Mouse (Mus musculus) urinary bladder, postnatal 10 days (tissue): ENCODE data around the gene Cpa2.

ENCODE experiments used
- DNase-seq: peaks from one replicate; pipeline ENCODE4 v3.0.0; 2022; ENCODE audit warnings: low spot score

Gene Cpa2

GRCm38 (mm10) chr6:30547656-30548306 is 6.4 kb downstream of the Cpa2 start:
- DNase-seq, result no peak

- no peak for DNase-seq
Measured at GRCm38 (mm10) chr6:30549231-30549761, 7.9 kb downstream of the Cpa2 start.

DNA sequence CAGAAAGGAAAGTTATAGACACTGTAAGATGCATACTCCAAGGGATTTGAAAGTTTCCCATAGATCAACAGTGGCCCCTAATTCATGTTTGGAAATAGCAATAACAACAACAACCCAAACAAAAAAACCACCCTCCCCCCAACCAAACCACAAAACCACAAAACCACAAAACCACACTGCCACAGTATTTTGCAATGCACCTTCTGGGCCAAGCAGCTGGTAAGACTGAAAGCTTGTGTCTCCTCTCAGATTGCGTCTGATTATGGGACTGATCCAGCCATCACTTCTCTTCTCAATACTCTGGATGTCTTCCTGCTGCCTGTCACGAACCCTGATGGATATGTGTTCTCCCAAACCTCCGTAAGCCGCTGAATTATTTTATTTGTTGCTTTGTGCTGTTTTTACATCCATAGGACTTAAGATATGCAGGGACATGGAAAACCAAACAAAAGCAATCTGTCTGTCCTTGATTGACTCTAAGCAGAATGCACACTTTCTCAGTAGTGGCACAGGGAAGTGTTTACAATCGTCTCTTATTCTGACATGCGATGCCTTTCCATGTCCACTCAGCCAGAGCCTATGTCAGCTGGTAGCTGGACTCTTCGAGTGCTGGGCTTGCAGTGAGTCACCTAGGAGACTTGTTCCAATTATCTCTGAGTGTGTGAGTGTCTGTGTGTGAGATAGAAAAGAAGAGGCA is 9.3 kb downstream of the Cpa2 start:
- DNase-seq, result no peak

DNA sequence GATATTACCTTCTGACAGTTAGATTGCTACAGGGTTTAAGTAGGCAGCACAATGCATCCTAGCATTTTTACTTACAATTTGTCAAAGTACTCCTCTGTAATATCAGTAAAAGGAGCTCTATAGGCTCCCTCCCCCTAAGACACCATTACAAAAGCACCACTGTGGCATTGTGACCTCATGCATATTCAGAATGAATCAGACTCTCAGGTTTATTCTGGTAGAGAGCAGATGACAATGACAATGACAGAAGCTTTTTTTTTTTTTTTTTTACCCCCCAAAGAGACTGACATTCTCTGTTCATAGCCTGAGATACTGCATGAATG is 9.8 kb downstream of the Cpa2 start:
- no peak for DNase-seq

DNA sequence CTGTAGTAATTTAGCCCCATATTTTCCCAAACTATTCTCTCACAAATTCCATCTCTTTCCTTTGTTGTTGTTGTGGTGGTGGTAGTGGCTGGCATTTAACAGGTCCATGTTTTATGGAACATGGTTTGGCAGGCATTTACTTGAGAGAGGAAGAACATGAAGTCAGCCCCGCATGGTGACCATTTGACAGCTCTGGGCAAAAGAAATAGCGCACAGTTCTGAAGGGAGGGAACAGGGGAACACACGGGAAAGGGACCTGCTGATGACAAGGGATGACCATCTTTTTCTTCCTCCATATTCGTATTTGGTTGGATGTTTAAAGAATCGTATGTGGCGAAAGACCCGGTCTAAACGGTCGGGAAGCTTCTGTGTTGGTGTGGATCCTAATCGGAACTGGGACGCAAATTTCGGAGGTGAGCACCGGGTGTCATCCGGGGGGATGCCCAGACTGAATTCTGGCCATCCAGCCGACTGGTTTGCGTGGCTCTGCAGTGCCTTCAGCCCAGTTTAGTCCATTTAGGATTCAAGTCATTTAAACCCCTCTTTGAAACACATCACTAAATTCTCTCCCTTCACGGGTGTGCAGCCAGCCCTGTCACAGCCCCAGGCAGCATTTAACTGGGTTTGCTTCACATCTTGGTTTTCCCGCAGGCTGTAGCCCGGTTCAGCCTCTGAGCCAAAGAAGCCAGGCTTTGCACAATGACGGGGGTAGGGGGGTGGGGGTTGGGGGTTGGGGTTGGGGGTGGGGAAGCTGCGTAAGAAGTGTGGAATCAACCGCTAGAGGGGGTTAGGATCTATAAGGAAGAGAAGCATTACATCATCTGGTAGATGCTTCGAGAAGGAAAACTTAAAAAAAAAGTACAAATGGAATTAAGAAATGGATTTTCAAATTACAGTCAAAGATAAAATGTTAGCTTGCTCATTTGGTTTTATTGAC is 10.5 kb downstream of the Cpa2 start:
- DNase-seq, result no peak

DNA sequence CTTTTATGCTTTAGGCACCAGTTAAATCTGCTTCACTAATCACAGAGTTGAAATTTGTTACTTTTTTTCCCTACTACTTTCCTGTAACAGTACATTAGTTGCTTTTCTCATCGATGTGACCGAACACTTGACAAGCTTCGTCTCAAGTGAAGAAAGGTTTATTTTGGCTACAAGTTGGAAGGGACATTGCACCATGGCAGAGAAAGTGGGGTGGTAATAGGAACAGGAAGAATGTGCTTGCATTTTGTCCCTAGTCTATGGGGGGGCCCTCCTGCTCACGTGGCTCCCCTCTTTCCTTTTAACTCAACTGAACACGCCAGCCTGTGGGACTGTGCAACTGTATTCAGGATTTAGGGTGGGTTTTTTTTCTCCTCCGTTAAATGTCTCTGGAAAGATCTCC is 11.2 kb downstream of the Cpa2 start:
- DNase-seq, result no peak

DNA sequence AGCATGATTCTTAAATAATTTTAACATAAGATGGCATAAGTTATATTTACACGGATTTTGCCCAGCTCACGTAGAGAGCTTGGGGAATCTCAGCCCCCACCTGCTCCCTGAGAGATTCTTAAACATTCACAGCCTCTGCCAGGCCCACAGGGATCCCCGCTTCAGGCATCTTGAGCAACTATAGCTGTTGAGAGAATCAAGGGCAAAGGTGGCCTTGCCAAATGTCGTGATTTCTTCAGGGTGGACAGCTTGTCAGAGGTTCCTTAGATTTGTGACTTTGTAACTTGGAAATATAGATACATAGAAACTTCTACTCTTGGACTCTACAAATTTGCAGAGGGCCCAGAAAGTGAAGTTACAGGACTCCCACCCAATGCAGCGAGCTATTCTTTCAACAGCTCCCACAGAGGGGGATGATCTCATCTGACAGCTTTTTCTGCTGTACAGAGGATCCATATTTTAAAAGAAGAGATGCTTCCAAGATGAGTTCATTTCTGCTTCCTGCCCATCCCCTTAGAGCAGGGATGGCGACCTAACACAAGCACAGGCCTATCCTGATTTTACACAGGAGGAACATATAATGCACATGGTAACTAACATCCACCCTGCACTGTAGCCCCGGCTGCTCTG is 12.1 kb downstream of the Cpa2 start:
- no peak for DNase-seq

DNA sequence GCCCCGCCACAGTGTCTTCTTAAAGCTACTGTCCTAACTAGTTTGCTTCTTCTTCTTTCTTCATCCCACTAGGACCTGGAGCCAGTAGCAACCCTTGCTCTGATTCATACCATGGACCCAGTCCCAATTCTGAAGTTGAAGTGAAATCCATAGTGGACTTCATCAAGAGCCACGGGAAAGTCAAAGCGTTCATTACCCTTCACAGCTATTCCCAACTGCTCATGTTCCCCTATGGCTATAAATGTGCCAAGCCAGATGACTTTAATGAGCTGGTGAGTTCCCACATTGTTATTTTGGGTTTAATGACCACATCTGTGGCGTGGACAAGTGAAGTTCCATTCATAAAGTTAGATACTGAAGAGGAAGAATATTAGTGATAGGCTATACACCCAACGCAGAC is 12.7 kb downstream of the Cpa2 start:
- no peak for DNase-seq

GRCm38 (mm10) chr6:30554621-30555170 is 13.3 kb downstream of the Cpa2 start:
- no peak for DNase-seq

GRCm38 (mm10) chr6:30556080-30556479 is 14.7 kb downstream of the Cpa2 start:
- no peak for DNase-seq

- DNase-seq, result no peak
Measured at GRCm38 (mm10) chr6:30559726-30560125, 18.3 kb downstream of the Cpa2 start.

DNA sequence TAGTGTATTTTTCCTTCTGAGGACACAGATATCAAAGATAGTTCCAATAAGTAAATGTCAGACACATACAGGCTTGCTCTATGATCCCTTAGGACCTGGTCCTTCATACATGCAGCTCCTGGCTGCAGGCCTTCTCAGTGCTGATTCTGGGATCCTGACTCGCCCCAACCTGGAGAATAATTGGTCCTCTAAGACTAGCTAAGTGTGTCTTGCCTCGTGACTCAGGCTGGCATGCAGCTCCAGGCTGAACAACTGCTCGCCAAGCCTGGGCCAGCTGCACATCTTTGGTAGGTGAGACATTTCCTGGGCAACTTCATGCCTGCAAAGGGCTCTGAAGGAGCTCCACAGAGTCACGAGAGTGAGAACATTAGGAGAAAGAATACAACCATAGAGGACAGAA is 20.8 kb downstream of the Cpa2 start:
- DNase-seq, result no peak

DNA sequence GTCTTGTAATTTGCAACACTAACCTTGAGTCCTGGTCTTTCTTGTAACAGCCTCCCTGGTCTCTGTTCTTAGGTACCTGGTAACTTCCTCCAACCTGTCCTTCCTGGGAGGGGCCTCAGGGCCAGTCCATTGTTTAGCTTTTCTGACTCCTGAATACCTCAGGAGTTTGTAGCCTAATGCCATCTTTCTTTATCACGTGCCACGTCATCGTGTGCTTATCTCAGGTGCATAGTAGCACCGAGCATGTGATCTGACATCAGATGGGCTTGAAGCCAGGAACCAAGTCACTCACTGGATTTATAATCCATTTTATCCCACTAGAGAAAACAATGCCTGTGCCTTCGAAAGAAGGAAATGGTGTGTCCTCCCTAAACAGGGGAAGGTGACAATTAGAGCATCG is 22.2 kb downstream of the Cpa2 start:
- no peak for DNase-seq

DNA sequence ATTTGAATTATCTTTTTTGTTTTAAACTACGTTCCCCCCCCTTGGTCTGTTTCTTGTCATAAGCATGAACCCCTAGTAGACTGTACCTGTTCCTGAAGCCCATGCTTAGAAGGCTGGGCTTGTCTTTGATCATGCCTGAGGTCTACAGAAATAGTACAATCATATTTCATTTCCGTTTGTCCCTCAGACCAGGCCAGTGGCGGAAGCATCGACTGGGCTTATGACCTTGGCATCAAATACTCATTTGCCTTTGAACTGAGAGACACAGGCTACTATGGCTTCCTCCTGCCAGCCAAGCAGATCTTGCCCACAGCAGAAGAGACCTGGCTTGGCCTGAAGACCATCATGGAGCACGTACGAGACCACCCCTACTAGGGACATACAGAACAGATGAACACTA is 22.7 kb downstream of the Cpa2 start:
- DNase-seq, result no peak

GRCm38 (mm10) chr6:30568069-30568468 is 26.7 kb downstream of the Cpa2 start, which contains the start of gene Cpa4:
Gene Cpa4 (plus strand): TSS chr6:30568369.
- DNase-seq, result no peak

- DNase-seq, result no peak
Measured at GRCm38 (mm10) chr6:30569331-30569730, 27.9 kb downstream of the Cpa2 start.

DNA sequence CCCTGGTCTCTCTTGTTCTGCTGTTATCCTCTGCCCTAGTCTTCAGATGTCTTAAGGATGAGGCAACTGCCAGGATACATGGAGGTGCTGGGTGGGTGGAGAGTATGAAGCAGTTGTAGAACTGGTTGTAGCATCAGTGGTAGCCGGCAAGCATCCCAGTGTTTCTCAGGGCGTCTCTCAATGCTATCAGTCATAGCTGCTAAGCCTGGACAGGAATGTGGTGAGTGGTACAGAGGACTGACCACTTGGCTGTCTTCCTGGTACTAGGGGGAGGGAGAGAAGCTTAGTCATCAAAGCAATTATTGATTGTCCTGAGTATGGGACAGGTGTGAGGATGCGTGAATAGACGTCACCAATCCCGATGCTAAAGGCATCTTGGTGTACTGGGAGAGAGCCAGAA is 28.6 kb downstream of the Cpa2 start:
- DNase-seq, result no peak

GRCm38 (mm10) chr6:30572456-30573311 is 31.3 kb downstream of the Cpa2 start:
- DNase-seq, result no peak

GRCm38 (mm10) chr6:30573380-30573779 is 32.0 kb downstream of the Cpa2 start:
- no peak for DNase-seq

GRCm38 (mm10) chr6:30574945-30575344 is 33.6 kb downstream of the Cpa2 start:
- no peak for DNase-seq
